Comparison of ENCODE assay signal across 24 mouse cellular contexts in genomic region chr5:31820801-31821200, GRCm38 (mm10).
DNase-seq lines count a peak whose midpoint lies in the region; ATAC-seq and TF ChIP-seq lines count a peak whose summit lies in the region.
"Had no signal": no experiment of that assay in that cellular context is flagged by ENCODE, and none has a peak within 500 bp of the region (broad histone marks: within the 10 kb centered on the region; RNA-seq: fewer than 3 reads in every experiment).

No protein-coding gene starts in this region.

- H3K27ac ChIP-seq in layer of hippocampus, adult 2 months, result 0 out of 2 replicates have a peak overlapping the region, but pooled peaks have one; percentile 10
- H3K27ac ChIP-seq in thymus, adult 2 months (ENCODE audit: control insufficient read depth, insufficient read depth, low read length), result no peak overlapping the region
- H3K27ac ChIP-seq: forebrain, embryonic 10.5 days; forebrain, embryonic 13.5 days; gastrocnemius, adult 2 months; heart, adult 2 months; hindbrain, embryonic 14.5 days; hindbrain, postnatal 0 days had no signal

- no peaks in the 10 kb centered on the region for H3K27me3 ChIP-seq in thymus, adult 2 months (ENCODE audit: control insufficient read depth, insufficient read depth, low read length)
- H3K27me3 ChIP-seq: forebrain, embryonic 13.5 days had no signal

- DNase-seq in layer of hippocampus, adult 2 months (ENCODE audit: low spot score in 2 of 2), result no peak
- no peak for DNase-seq in layer of hippocampus, postnatal 14 days (ENCODE audit: low spot score in 2 of 2)
- DNase-seq in thymus, adult 2 months, result peak; percentile 41
- DNase-seq in thymus, postnatal 10 days (ENCODE audit: low spot score in 2 of 2), result peak; percentile 20 to 40
- DNase-seq in thymus, postnatal 36 days, result peak; percentile 26 to 50
- no peak for DNase-seq in testis, postnatal 14 days (ENCODE audit: low spot score)
- DNase-seq in cerebellum, postnatal 14 days, result no peak
- DNase-seq: adrenal gland, adult 2 months; adrenal gland, postnatal 14 days; cerebellum, adult 11 months; cerebellum, adult 2 months; cerebellum, adult 9-11 months; cerebellum, postnatal 36 days; forebrain, postnatal 0 days; gastrocnemius, adult 2 months; gastrocnemius, postnatal 14 days; heart, adult 2 months; heart, postnatal 4 days had no signal

- peaks cover 7% of the 10 kb centered on the region for H3K4me1 ChIP-seq in thymus, adult 2 months (replicated peaks; ENCODE audit: control insufficient read depth, insufficient read depth, low read length)
- H3K4me1 ChIP-seq: forebrain, embryonic 10.5 days; forebrain, embryonic 13.5 days had no signal

- WGBS in thymus, adult 2 months, result 29% methylated on average over 3 of the region's 3 CpGs

- no peak for ATAC-seq in granulocyte monocyte progenitor cell, adult 5-6 weeks (replicated peaks; ENCODE audit: poor library complexity, severe bottlenecking)
- ATAC-seq: CD4-positive, CD25-positive, alpha-beta regulatory T cell, adult 4 months; forebrain, embryonic 13.5 days; forebrain, postnatal 0 days; hindbrain, postnatal 0 days had no signal

- no peak for TF ChIP-seq CTCF in layer of hippocampus, adult 2 months (conservative IDR thresholded peaks at IDR 0.05)
- TF ChIP-seq CTCF in thymus, adult 2 months (IDR thresholded peaks at IDR 0.05; ENCODE audit: borderline replicate concordance, control insufficient read depth, extremely low read depth, insufficient read depth, low read length, poor library complexity), result no peak

- no peak for TF ChIP-seq POLR2A in thymus, adult 2 months (IDR thresholded peaks at IDR 0.05; ENCODE audit: control insufficient read depth, extremely low read depth, insufficient read depth, low read length, poor library complexity)

- no peaks in the 10 kb centered on the region for H3K36me3 ChIP-seq in thymus, adult 2 months (ENCODE audit: control insufficient read depth, insufficient read depth, low read length)
- H3K36me3 ChIP-seq: forebrain, embryonic 10.5 days had no signal

- no peak overlapping the region for H3K4me3 ChIP-seq in layer of hippocampus, adult 2 months
- no peak overlapping the region for H3K4me3 ChIP-seq in thymus, adult 2 months (ENCODE audit: control insufficient read depth, insufficient read depth, low read length)
- H3K4me3 ChIP-seq: forebrain, embryonic 10.5 days; forebrain, embryonic 13.5 days; gastrocnemius, adult 2 months; heart, adult 2 months had no signal

Comparison
In these comparisons a context has a peak if more than half of its experiments do, and no peak if none do; other contexts are left out.
1. DNase-seq: peak in thymus, adult 2 months (single experiment), thymus, postnatal 10 days (2 of 2) and thymus, postnatal 36 days (2 of 2); none in layer of hippocampus, adult 2 months (0 of 2), layer of hippocampus, postnatal 14 days (0 of 2), testis, postnatal 14 days (single experiment) and cerebellum, postnatal 14 days (0 of 2).